Mouse (Mus musculus) lung, adult 2 months (tissue): ENCODE measurements around the gene Leng9.
A peak's percentile ranks its signal among the peaks of the same experiment; 100 is the strongest.

Experiments
- CTCF ChIP-seq: fragments of 200-500 bp; IDR thresholded peaks from 2 replicates; pipeline ENCODE4 v1.5.1; 2011; ENCODE audit warnings: mild to moderate bottlenecking, low read length, control low read depth; ENCODE audit not compliant: insufficient read depth
- POLR2A ChIP-seq: fragments of 200-500 bp; IDR thresholded peaks from 2 replicates; pipeline ENCODE4 v1.6.1; 2011; ENCODE audit warnings: low read depth, mild to moderate bottlenecking, control low read depth, low read length, borderline replicate concordance; ENCODE audit errors: extremely low read depth

DNA sequence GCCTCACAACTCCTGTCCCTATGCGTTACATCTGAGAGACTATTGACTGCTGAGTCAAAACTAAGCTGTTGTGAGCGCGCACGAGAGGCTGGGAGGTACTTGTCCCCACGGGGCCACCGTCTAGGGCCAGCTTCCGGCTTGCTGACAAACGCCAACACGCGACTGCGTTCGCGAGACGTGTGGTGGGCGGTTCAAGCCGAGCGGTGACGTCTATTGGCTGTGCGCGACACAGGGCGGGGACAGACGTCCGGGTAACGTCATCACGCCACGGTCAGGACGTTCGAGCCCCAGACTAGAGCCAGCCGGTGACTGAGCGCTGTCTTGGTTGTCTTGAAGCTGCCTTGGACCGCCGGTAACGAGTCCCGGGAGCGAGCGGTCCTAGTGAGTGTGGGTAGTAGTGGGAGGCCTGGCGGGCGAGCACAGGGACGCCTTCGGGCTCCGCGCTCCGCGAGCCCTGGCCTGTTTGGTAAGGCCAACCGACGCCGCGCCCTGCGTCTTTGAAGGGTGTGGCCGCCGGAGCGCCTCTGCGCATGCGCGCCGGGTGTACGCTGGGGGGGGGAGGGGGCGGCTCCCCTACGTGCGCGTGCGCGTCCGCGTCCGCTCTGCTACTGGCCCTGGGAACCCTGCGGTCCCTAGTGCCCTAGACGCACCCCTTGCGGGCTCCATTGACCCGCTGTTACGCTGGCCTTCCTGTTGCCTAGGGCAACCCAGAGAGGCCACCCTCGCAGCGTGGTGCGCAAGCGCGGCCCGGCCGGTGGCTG lies 13.2 kb downstream of the Leng9 start, which contains the start of gene Leng8:
- TF ChIP-seq CTCF (no peak), POLR2A (peak; percentile 94)
